Mouse (Mus musculus): ENCODE results near the gene Mapk8ip2.

DNA sequence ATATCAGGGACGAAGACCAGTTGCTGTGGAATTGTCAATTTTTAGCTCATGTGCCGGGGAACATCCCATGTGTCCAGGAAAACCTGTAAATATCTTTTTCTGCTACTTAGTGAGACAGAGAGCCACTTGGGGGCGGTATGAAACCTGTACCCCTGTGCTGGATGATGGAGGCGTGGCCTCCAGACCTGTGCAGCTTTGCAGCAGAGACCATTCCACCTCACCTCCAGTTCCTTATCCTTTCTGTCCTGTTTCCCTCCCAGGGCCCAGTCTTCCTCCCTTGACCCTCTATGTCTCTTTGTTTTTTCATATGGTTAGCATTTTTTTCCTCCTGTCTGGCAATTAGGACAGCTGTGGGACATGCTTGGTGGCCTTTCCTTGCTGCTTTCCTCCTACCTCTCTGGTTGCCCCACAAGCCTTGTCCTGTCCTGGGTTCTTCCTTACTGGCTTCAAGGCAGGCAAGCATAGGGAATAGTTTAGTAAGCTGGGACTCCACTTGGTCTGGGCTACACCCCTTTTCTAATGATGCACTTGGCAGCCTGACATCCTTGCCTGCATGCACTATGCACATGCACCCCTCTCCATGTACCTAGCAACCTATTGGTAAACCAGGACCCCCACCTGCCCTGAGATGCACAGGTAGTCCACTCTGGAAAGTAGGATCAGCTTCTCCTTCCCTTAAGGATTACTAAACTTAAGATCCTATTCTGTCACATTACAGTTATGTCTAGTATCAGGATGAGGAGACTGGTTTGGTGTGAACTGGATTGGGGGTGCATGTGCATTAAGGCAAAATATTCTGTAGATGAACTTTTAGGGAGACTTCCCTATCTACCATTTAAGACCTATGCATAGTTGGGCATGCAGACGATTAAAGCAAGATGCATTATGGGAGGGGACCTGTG is 9.9 kb downstream of the Mapk8ip2 start:
- TF ChIP-seq CTCF (IDR thresholded peaks at IDR 0.05; ENCODE audit: low read depth) (peak; percentile 43), EP300 (IDR thresholded peaks at IDR 0.05; ENCODE audit: low read depth) (no peak)
